Mouse (Mus musculus) inflammation-experienced regulatory T-cells, adult 6 months (primary cell): Measurements from ENCODE around the gene Gcnt7. TPM values are rescaled to one million over a fixed set of nuclear protein-coding genes. Genes with fewer than 3 reads are reported as not detected.

Experiments used
- ATAC-seq: one replicate; pipeline ENCODE4 v1.8.0; 2017
- polyA plus RNA-seq, 3 experiments: library from polyadenylated mRNA; unstranded; fragments of 100-300 nt; shearing (Covaris generic); gene quantifications; one replicate each; pipeline ENCODE4 v1.2.1; 2017

The Gcnt7 gene
- 1 to 10 TPM; 3.7 to 5.2 (median 3.8) TPM for polyA plus RNA-seq

GRCm38 (mm10) chr2:172458496-172458895 is at the start of gene Gcnt7:
TSS of gene Gcnt7 (minus strand) at chr2:172458596.
- ATAC-seq = no peak

- no peak for ATAC-seq
Measured at GRCm38 (mm10) chr2:172506121-172506520, 47.7 kb upstream of the Gcnt7 start.

GRCm38 (mm10) chr2:172502168-172502567 is 43.8 kb upstream of the Gcnt7 start:
- no peak for ATAC-seq

- ATAC-seq = peak; percentile 46
Measured at GRCm38 (mm10) chr2:172501341-172501740, 42.9 kb upstream of the Gcnt7 start.

GRCm38 (mm10) chr2:172500752-172501316 is 42.4 kb upstream of the Gcnt7 start:
- ATAC-seq = no peak

GRCm38 (mm10) chr2:172498823-172499222 is 40.4 kb upstream of the Gcnt7 start:
- no peak for ATAC-seq

GRCm38 (mm10) chr2:172496736-172497345 is 38.4 kb upstream of the Gcnt7 start:
- ATAC-seq = no peak

- no peak for ATAC-seq
Measured at GRCm38 (mm10) chr2:172484696-172485370, 26.4 kb upstream of the Gcnt7 start.

- no peak for ATAC-seq
Measured at GRCm38 (mm10) chr2:172483766-172484413, 25.5 kb upstream of the Gcnt7 start.

- no peak for ATAC-seq
Measured at GRCm38 (mm10) chr2:172481654-172482385, 23.4 kb upstream of the Gcnt7 start.

- ATAC-seq = no peak
Measured at GRCm38 (mm10) chr2:172480296-172480695, 21.9 kb upstream of the Gcnt7 start.

GRCm38 (mm10) chr2:172477860-172478259 is 19.5 kb upstream of the Gcnt7 start:
- peak; percentile 45 for ATAC-seq

- ATAC-seq = no peak
Measured at GRCm38 (mm10) chr2:172477350-172477749, 19.0 kb upstream of the Gcnt7 start.

- peak; percentile 29 for ATAC-seq
Measured at GRCm38 (mm10) chr2:172476707-172477260, 18.4 kb upstream of the Gcnt7 start.

GRCm38 (mm10) chr2:172474970-172475369 is 16.6 kb upstream of the Gcnt7 start:
- no peak for ATAC-seq

GRCm38 (mm10) chr2:172473591-172473990 is 15.2 kb upstream of the Gcnt7 start:
- no peak for ATAC-seq

GRCm38 (mm10) chr2:172472318-172472717 is 13.9 kb upstream of the Gcnt7 start, which contains the start of gene Fam209:
TSS of gene Fam209 (plus strand) at chr2:172472520.
- ATAC-seq = no peak

GRCm38 (mm10) chr2:172468346-172468819 is 10.0 kb upstream of the Gcnt7 start:
- no peak for ATAC-seq

GRCm38 (mm10) chr2:172467206-172467605 is 8.8 kb upstream of the Gcnt7 start:
- ATAC-seq = no peak

- ATAC-seq = no peak
Measured at GRCm38 (mm10) chr2:172466427-172467132, 8.2 kb upstream of the Gcnt7 start.

GRCm38 (mm10) chr2:172462813-172463212 is 4.4 kb upstream of the Gcnt7 start:
- no peak for ATAC-seq

GRCm38 (mm10) chr2:172460647-172461046 is 2.3 kb upstream of the Gcnt7 start:
- no peak for ATAC-seq
